ENCODE assay signal across 8 mouse cellular contexts in the genomic region with DNA sequence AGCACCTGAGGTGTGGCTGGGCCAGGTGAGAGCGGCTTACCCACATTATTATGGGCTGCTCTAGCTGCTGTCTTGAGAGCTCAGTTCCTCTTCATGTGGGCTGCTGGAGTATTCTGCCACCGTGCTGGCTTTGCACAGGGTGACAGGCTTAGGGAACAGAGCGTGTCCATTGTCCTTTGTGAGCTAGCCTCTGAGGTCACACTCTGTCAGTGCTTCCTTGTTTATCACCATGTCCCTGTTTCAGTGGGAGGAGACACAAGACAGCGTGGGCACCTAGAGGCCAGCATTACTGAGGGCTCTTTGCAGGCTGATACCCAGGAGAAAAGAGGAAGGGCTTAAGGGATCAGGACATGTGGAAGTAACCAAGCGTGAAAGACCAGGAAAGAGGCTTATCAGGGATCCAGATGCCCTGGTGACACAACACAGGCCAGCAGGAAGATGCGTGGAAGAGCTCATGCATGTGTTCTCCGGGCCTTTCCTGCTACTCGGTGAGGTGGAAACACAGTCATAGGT. TPM values are rescaled to one million over a fixed set of nuclear protein-coding genes. Genes with fewer than 3 reads are reported as not detected.
DNase-seq lines count a peak whose midpoint lies in the region; ATAC-seq lines count a peak whose summit lies in the region.

A gene (minus strand): TSS at position 120 of the 513 bp plus-strand sequence.

- intact Hi-C loops in heart, postnatal 10 days (cut with DNase I) = loop anchor here (10.0 kb wide), 1 partner anchor 952 kb away; a partner anchor contains a TSS

- peak; percentile 91 for DNase-seq in heart, adult 11 months
- no peak for DNase-seq in heart, postnatal 10 days
- no peak for DNase-seq in heart, adult 8-10 months (ENCODE audit: low spot score)
- DNase-seq in layer of hippocampus, postnatal 36 days = no peak
- DNase-seq in urinary bladder, adult 2 months (ENCODE audit: low spot score) = no peak
- DNase-seq in cerebellum, adult 11-12 months = no peak
- DNase-seq in yolk sac, embryonic 10.5 days (ENCODE audit: low spot score) = no peak

- ATAC-seq in megakaryocyte-erythroid progenitor cell, adult 5-6 weeks (replicated peaks; ENCODE audit: low FRiP score, low TSS enrichment, poor library complexity, severe bottlenecking) = 0 out of 2 replicates have a peak, but pooled peaks have one; percentile 20

RNA-seq across cellular contexts. Expression of the gene that starts here (rescaled TPM):
- 1 to 10 TPM; 9.4 to 9.7 TPM for total RNA-seq in heart, postnatal 10 days (2021)
- 10 to 100 TPM; 14.9 to 20.3 (median 16.1) TPM for total RNA-seq in heart, adult 8-10 months (2022)
- 10 to 100 TPM; 15.7 to 16.5 TPM for total RNA-seq in layer of hippocampus, postnatal 36 days (2021)
- not detected in 2 replicates for total RNA-seq in megakaryocyte-erythroid progenitor cell, adult 5-6 weeks (2014; fragmentation: Nextera tagmentation)
- 0.30 TPM in 1 of 2 replicates, not detected in the other for total RNA-seq in megakaryocyte-erythroid progenitor cell, adult 5-6 weeks (2017)
- polyA plus RNA-seq in urinary bladder, adult 2 months (2012; rRNA removed) = 0.32 and 0.50 TPM in 2 replicates

Comparison
In these comparisons a context has a peak if more than half of its experiments do, and no peak if none do; other contexts are left out.
1. RNA of the gene that starts here (total RNA-seq): 14.9 to 20.3 TPM in heart, adult 8-10 months, 15.7 to 16.5 TPM in layer of hippocampus, postnatal 36 days and 9.4 to 9.7 TPM in heart, postnatal 10 days; 0.30 TPM in megakaryocyte-erythroid progenitor cell, adult 5-6 weeks; every median in the first group is over 4 times any median in the second.
2. Peak in ATAC-seq in megakaryocyte-erythroid progenitor cell, adult 5-6 weeks; RNA of the gene not detected or under 1 TPM.